Mouse (Mus musculus) C2C12 (cell line): ENCODE measurements around the gene Gm37240.

Source experiments
- CTCF ChIP-seq: IDR thresholded peaks from one replicate; pipeline ENCODE4 v1.5.1; 2011; ENCODE audit not compliant: control insufficient read depth, insufficient read depth, insufficient read length
- MAX ChIP-seq: IDR thresholded peaks from one replicate; pipeline ENCODE4 v1.6.1; 2011; ENCODE audit warnings: mild to moderate bottlenecking, control low read depth
- MYOD1 ChIP-seq: IDR thresholded peaks from one replicate; pipeline ENCODE4 v1.6.1; 2011; ENCODE audit warnings: low read depth; ENCODE audit not compliant: control insufficient read depth, insufficient read length

DNA sequence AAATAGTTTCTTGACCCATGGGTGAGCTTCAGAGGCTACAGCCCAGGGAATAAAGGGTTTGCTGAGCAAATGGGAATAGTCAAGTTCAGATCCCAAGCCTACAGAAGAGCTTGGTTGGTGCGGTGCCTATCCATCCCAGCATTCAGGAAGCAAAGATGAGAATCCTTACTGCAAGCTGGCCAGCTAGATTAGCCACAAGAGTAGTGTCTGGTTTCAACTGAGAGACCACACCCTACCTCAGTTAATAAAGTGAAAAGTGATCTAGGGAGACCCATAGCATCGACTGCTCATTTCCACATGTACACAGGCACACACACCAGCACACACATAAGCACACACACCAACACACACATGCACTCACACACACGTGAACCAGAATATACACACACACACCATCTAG is 145.6 kb downstream of the Gm37240 start:
- TF ChIP-seq CTCF (no peak), MYOD1 (no peak), MAX (no peak)
